In genomic region chr5:140565856-140566255, GRCm38 (mm10) we compare ENCODE assay signal across 9 mouse cellular contexts. TPM values are rescaled to one million over a fixed set of nuclear protein-coding genes. Genes with fewer than 3 reads are reported as not detected.
DNase-seq lines count a peak whose midpoint lies in the region; ATAC-seq and TF ChIP-seq lines count a peak whose summit lies in the region.
"Had no signal": no experiment of that assay in that cellular context is flagged by ENCODE, and none has a peak within 500 bp of the region (broad histone marks: within the 10 kb centered on the region; RNA-seq: fewer than 3 reads in every experiment).

No protein-coding gene starts in this region.

- peak; percentile 28; the same call in 1 of the 2 replicates for ATAC-seq in intestine, embryonic 16.5 days
- ATAC-seq in stomach, postnatal 0 days (ENCODE audit: low FRiP score, low TSS enrichment), result peak; percentile 31

- 66% methylated on average over 6 of the region's 6 CpGs for WGBS in intestine, embryonic 16.5 days
- WGBS in stomach, postnatal 0 days, result 53% methylated on average over 6 of the region's 6 CpGs

- H3K4me3 ChIP-seq in intestine, embryonic 16.5 days (ENCODE audit: low read length), result no peak overlapping the region
- no peak overlapping the region for H3K4me3 ChIP-seq in stomach, postnatal 0 days (ENCODE audit: low read depth, low read length)

- 0 out of 2 replicates have a peak overlapping the region, but pooled peaks have one; percentile 4 for H3K27ac ChIP-seq in intestine, embryonic 16.5 days (ENCODE audit: low read length)
- no peak overlapping the region; the same call in 1 of the 2 replicates for H3K27ac ChIP-seq in stomach, postnatal 0 days (replicated peaks)

- TF ChIP-seq CTCF in stomach, postnatal 0 days (IDR thresholded peaks at IDR 0.05; ENCODE audit: low read depth), result peak; percentile 76

- no peaks in the 10 kb centered on the region for H3K36me3 ChIP-seq in intestine, embryonic 16.5 days (ENCODE audit: control insufficient read depth, insufficient read depth, low read length)
- no peaks in the 10 kb centered on the region for H3K36me3 ChIP-seq in stomach, postnatal 0 days (ENCODE audit: control insufficient read depth, insufficient read depth, low read length)

- H3K27me3 ChIP-seq in intestine, embryonic 16.5 days (replicated peaks; ENCODE audit: control insufficient read depth, insufficient read depth, low read length), result no peaks in the 10 kb centered on the region; the same call in 1 of the 2 replicates
- no peaks in the 10 kb centered on the region for H3K27me3 ChIP-seq in stomach, postnatal 0 days (ENCODE audit: control insufficient read depth, insufficient read depth, low read length)

- H3K4me2 ChIP-seq in intestine, embryonic 16.5 days (ENCODE audit: low read depth, low read length), result no peak overlapping the region
- no peak overlapping the region for H3K4me2 ChIP-seq in stomach, postnatal 0 days (replicated peaks; ENCODE audit: low read depth)

- DNase-seq in gastrocnemius, adult 18-20 months (ENCODE audit: low spot score), result peak; percentile 24
- DNase-seq in gastrocnemius, postnatal 25 days, result no peak
- DNase-seq in adrenal gland, postnatal 10 days, result peak; percentile 80
- DNase-seq in frontal cortex, postnatal 14 days (ENCODE audit: low spot score in 2 of 2), result peak; percentile 12 to 35
- peak; percentile 71 for DNase-seq in liver
- DNase-seq in natural killer cell, adult 2 months (ENCODE audit: low spot score in 2 of 2), result peak; percentile 63 to 65
- peak; percentile 54 for DNase-seq in stomach, postnatal 0 days (ENCODE audit: low spot score)

- no peak for TF ChIP-seq EP300 in stomach, postnatal 0 days (optimal IDR thresholded peaks at IDR 0.05)

- no peak overlapping the region for H3K9ac ChIP-seq in intestine, embryonic 16.5 days (ENCODE audit: low read depth, low read length)
- H3K9ac ChIP-seq in stomach, postnatal 0 days (ENCODE audit: low read length), result peak overlapping the region; percentile 13; the same call in 1 of the 2 replicates

- peaks cover 31% of the 10 kb centered on the region for H3K4me1 ChIP-seq in intestine, embryonic 16.5 days (ENCODE audit: control insufficient read depth, insufficient read depth, low read length)
- H3K4me1 ChIP-seq in stomach, postnatal 0 days (replicated peaks; ENCODE audit: control insufficient read depth, insufficient read depth), result no peaks in the 10 kb centered on the region

- no peaks in the 10 kb centered on the region for H3K9me3 ChIP-seq in intestine, embryonic 16.5 days (ENCODE audit: control insufficient read depth, low read length)
- H3K9me3 ChIP-seq in stomach, postnatal 0 days (ENCODE audit: control insufficient read depth, low read length), result no peaks in the 10 kb centered on the region

RNA-seq across cellular contexts. Expression of gene Grifin, which starts 1.0 kb away (rescaled TPM):
- total RNA-seq in gastrocnemius, adult 18-20 months (2021), result not detected
- total RNA-seq in gastrocnemius, postnatal 25 days (2021), result not detected
- not detected for total RNA-seq in adrenal gland, postnatal 10 days (2021)
- polyA plus RNA-seq in intestine, embryonic 16.5 days (2015; fragmentation: Nextera tagmentation; extraction: Ambion mirVana), result 0.70 and 0.80 TPM in 2 replicates
- 0.17 TPM in 2 replicates for polyA plus RNA-seq in stomach, postnatal 0 days (2015; fragmentation: Nextera tagmentation; extraction: Ambion mirVana)
- total RNA-seq: hematopoietic stem cell, adult 5-6 weeks had no signal

RNA-seq across cellular contexts. Expression of gene Lfng, which starts 41.3 kb away (rescaled TPM):
- total RNA-seq in gastrocnemius, adult 18-20 months (2021), result 1 to 10 TPM; 3.3 to 3.5 TPM
- total RNA-seq in gastrocnemius, postnatal 25 days (2021), result 1 to 10 TPM; 2.7 to 5.5 TPM
- total RNA-seq in adrenal gland, postnatal 10 days (2021), result 10 to 100 TPM; 18.2 to 24.6 TPM
- polyA plus RNA-seq in intestine, embryonic 16.5 days (2015; fragmentation: Nextera tagmentation; extraction: Ambion mirVana), result 11.9 and 13.4 TPM in 2 replicates
- polyA plus RNA-seq in stomach, postnatal 0 days (2015; fragmentation: Nextera tagmentation; extraction: Ambion mirVana), result 11.1 and 11.4 TPM in 2 replicates
